Mouse (Mus musculus) liver, postnatal 0 days (tissue): ENCODE measurements around the gene Agap1. TPM values are rescaled to one million over a fixed set of nuclear protein-coding genes. Genes with fewer than 3 reads are reported as not detected.

Source experiments
- ATAC-seq: fragments of 200-750 bp; cut with Nextera tagmentation; 2 replicates; pipeline ENCODE4 v1.8.0; 2017; ENCODE audit warnings: mild to moderate bottlenecking, moderate library complexity
- DNase-seq: peaks from one replicate; pipeline ENCODE4 v3.0.0-alpha.2; 2016
- H3K27ac ChIP-seq: fragments of 300-500 bp; sonication (generic); 2 replicates; pipeline ENCODE4 v1.5.1; 2014; ENCODE audit warnings: antibody characterized with exemption, moderate library complexity, mild to moderate bottlenecking, low read depth
- H3K27me3 ChIP-seq: fragments of 300-500 bp; sonication (generic); 2 replicates; pipeline ENCODE4 v1.6.1; 2014; ENCODE audit warnings: low read length, control low read depth, mixed read lengths; ENCODE audit not compliant: insufficient read depth
- H3K36me3 ChIP-seq: fragments of 300-500 bp; sonication (generic); replicated peaks from 2 replicates; pipeline ENCODE4 v1.6.1; 2014; ENCODE audit warnings: mild to moderate bottlenecking, control low read depth, low read length, moderate library complexity, mixed read lengths; ENCODE audit not compliant: insufficient read depth
- H3K4me1 ChIP-seq: fragments of 300-500 bp; sonication (generic); 2 replicates; pipeline ENCODE4 v1.6.1; 2014; ENCODE audit warnings: antibody characterized with exemption, mild to moderate bottlenecking, control low read depth; ENCODE audit not compliant: insufficient read depth
- H3K4me2 ChIP-seq: fragments of 300-500 bp; sonication (generic); 2 replicates; pipeline ENCODE4 v1.6.1; 2014; ENCODE audit warnings: low read depth, mild to moderate bottlenecking, low read length, moderate library complexity, mixed read lengths
- H3K4me3 ChIP-seq: fragments of 300-500 bp; sonication (generic); 2 replicates; pipeline ENCODE4 v1.5.1; 2014; ENCODE audit warnings: low read depth, low read length
- H3K9ac ChIP-seq: fragments of 300-500 bp; sonication (generic); replicated peaks from 2 replicates; pipeline ENCODE4 v1.6.1; 2014; ENCODE audit warnings: mild to moderate bottlenecking, moderate library complexity
- H3K9me3 ChIP-seq: fragments of 300-500 bp; sonication (generic); 2 replicates; pipeline ENCODE4 v1.6.1; 2016; ENCODE audit warnings: mild to moderate bottlenecking, control low read depth, low read length, mixed read lengths
- CTCF ChIP-seq: sonication (generic); IDR thresholded peaks from 2 replicates; pipeline ENCODE4 v1.5.1; 2016; ENCODE audit warnings: antibody characterized with exemption, low read depth
- EP300 ChIP-seq: IDR thresholded peaks from 2 replicates; pipeline ENCODE4 v1.6.1; 2016; ENCODE audit warnings: antibody characterized with exemption, low read depth, mild to moderate bottlenecking
- WGBS: fragments of 180-500 bp; shearing (Covaris S2); extraction: QIAGEN DNeasy Blood & Tissue Kit; methylation state at CpG from one replicate; pipeline ENCODE4 v1.1.7; 2014; ENCODE audit not compliant: insufficient replicate concordance; 5-methylcytosine and 5-hydroxymethylcytosine counted together
- polyA plus RNA-seq: library from polyadenylated mRNA; unstranded; fragments of >200 nt; fragmentation: Nextera tagmentation; extraction: Ambion mirVana; gene quantifications from 2 replicates; pipeline ENCODE4 v1.2.1, GENCODE M21; 2015

The Agap1 gene
- polyA plus RNA-seq, 1 experiment from 2014 or later, result 1.0 TPM

- Histone ChIP-seq H3K27me3 (no peaks in the 10 kb centered on the region), H3K9me3 (no peaks in the 10 kb centered on the region), H3K9ac (no peak overlapping the region), H3K4me1 (no peaks in the 10 kb centered on the region), H3K4me3 (no peak overlapping the region), H3K27ac (no peak overlapping the region), H3K4me2 (no peak overlapping the region), H3K36me3 (no peaks in the 10 kb centered on the region)
- TF ChIP-seq CTCF (no peak), EP300 (no peak)
- ATAC-seq (no peak), DNase-seq (no peak)
- WGBS, result 77% methylated on average over 12 of the region's 12 CpGs
Observed at GRCm38 (mm10) chr1:89870134-89870905, 415.7 kb downstream of the Agap1 start.

GRCm38 (mm10) chr1:89870906-89871211, 416.3 kb downstream of the Agap1 start:
- Histone ChIP-seq H3K4me1 (no peaks in the 10 kb centered on the region), H3K4me2 (no peak overlapping the region), H3K27ac (no peak overlapping the region), H3K27me3 (no peaks in the 10 kb centered on the region), H3K9me3 (no peaks in the 10 kb centered on the region), H3K36me3 (no peaks in the 10 kb centered on the region), H3K4me3 (no peak overlapping the region), H3K9ac (no peak overlapping the region)
- TF ChIP-seq CTCF (no peak), EP300 (no peak)
- no peak for ATAC-seq
- 53% methylated on average over 6 of the region's 6 CpGs for WGBS
- DNase-seq, result no peak

- DNase-seq (no peak), ATAC-seq (no peak)
- TF ChIP-seq EP300, result no peak
- no peak for TF ChIP-seq CTCF
- Histone ChIP-seq H3K4me2 (no peak overlapping the region), H3K9me3 (no peaks in the 10 kb centered on the region), H3K4me1 (no peaks in the 10 kb centered on the region), H3K27me3 (no peaks in the 10 kb centered on the region), H3K9ac (no peak overlapping the region), H3K4me3 (no peak overlapping the region), H3K27ac (no peak overlapping the region), H3K36me3 (no peaks in the 10 kb centered on the region)
- 38% methylated on average over 5 of the region's 5 CpGs for WGBS
Observed at GRCm38 (mm10) chr1:89876346-89877072, 421.9 kb downstream of the Agap1 start.

- 80% methylated on average over 11 of the region's 11 CpGs for WGBS
- ATAC-seq (no peak), DNase-seq (no peak)
- Histone ChIP-seq H3K36me3 (no peaks in the 10 kb centered on the region), H3K27ac (no peak overlapping the region), H3K9me3 (no peaks in the 10 kb centered on the region), H3K9ac (no peak overlapping the region), H3K4me3 (no peak overlapping the region), H3K4me2 (no peak overlapping the region), H3K4me1 (no peaks in the 10 kb centered on the region), H3K27me3 (no peaks in the 10 kb centered on the region)
- no peak for TF ChIP-seq EP300
- TF ChIP-seq CTCF, result no peak
Observed at GRCm38 (mm10) chr1:89878496-89878895, 423.9 kb downstream of the Agap1 start.

GRCm38 (mm10) chr1:89880193-89880592, 425.6 kb downstream of the Agap1 start:
- H3K4me3 ChIP-seq, result no peak overlapping the region
- H3K9me3 ChIP-seq, result no peaks in the 10 kb centered on the region
- no peaks in the 10 kb centered on the region for H3K27me3 ChIP-seq
- no peak overlapping the region for H3K9ac ChIP-seq
- no peak for DNase-seq
- no peak overlapping the region for H3K27ac ChIP-seq
- no peaks in the 10 kb centered on the region for H3K4me1 ChIP-seq
- WGBS, result 57% methylated on average over 8 of the region's 8 CpGs
- TF ChIP-seq CTCF (no peak), EP300 (no peak)
- no peak for ATAC-seq
- H3K4me2 ChIP-seq, result no peak overlapping the region
- no peaks in the 10 kb centered on the region for H3K36me3 ChIP-seq

- no peaks in the 10 kb centered on the region for H3K27me3 ChIP-seq
- H3K4me3 ChIP-seq, result no peak overlapping the region
- no peak for TF ChIP-seq EP300
- TF ChIP-seq CTCF, result no peak
- WGBS, result 73% methylated on average over 10 of the region's 10 CpGs
- no peaks in the 10 kb centered on the region for H3K36me3 ChIP-seq
- H3K9me3 ChIP-seq, result no peaks in the 10 kb centered on the region
- H3K4me1 ChIP-seq, result no peaks in the 10 kb centered on the region
- DNase-seq (no peak), ATAC-seq (no peak)
- H3K4me2 ChIP-seq, result no peak overlapping the region
- no peak overlapping the region for H3K27ac ChIP-seq
- H3K9ac ChIP-seq, result no peak overlapping the region
Observed at GRCm38 (mm10) chr1:89880834-89881233, 426.2 kb downstream of the Agap1 start.
